Mouse (Mus musculus) kidney, postnatal 0 days (tissue): ENCODE data around the gene Mief2. TPM values are rescaled to one million over a fixed set of nuclear protein-coding genes. Genes with fewer than 3 reads are reported as not detected.

ENCODE experiments used
- ATAC-seq: fragments of 200-750 bp; cut with Nextera tagmentation; replicated peaks from 2 replicates; pipeline ENCODE4 v1.8.0; 2017; ENCODE audit warnings: low read depth, moderate number of reproducible peaks, moderate TSS enrichment, moderate library complexity; ENCODE audit not compliant: low FRiP score
- DNase-seq: peaks from one replicate; pipeline ENCODE4 v3.0.0-alpha.2; 2016; ENCODE audit warnings: low spot score
- H3K27ac ChIP-seq: fragments of 300-500 bp; sonication (generic); 2 replicates; pipeline ENCODE4 v1.5.1; 2014; ENCODE audit warnings: mild to moderate bottlenecking
- H3K27me3 ChIP-seq: fragments of 300-500 bp; sonication (generic); 2 replicates; pipeline ENCODE4 v1.6.1; 2014; ENCODE audit warnings: low read length, mixed read lengths; ENCODE audit not compliant: insufficient read depth
- H3K36me3 ChIP-seq: fragments of 300-500 bp; sonication (generic); 2 replicates; pipeline ENCODE4 v1.6.1; 2014; ENCODE audit warnings: low read length, mixed read lengths; ENCODE audit not compliant: insufficient read depth
- H3K4me1 ChIP-seq: fragments of 300-500 bp; sonication (generic); replicated peaks from 2 replicates; pipeline ENCODE4 v1.6.1; 2014; ENCODE audit warnings: antibody characterized with exemption, low read length, mixed read lengths; ENCODE audit not compliant: insufficient read depth
- H3K4me2 ChIP-seq: fragments of 300-500 bp; sonication (generic); 2 replicates; pipeline ENCODE4 v1.6.1; 2014; ENCODE audit warnings: mild to moderate bottlenecking, low read length, moderate library complexity, mixed read lengths
- H3K4me3 ChIP-seq: fragments of 300-500 bp; sonication (generic); replicated peaks from 2 replicates; pipeline ENCODE4 v1.5.1; 2014; ENCODE audit warnings: low read depth, low read length
- H3K9ac ChIP-seq: fragments of 300-500 bp; sonication (generic); 2 replicates; pipeline ENCODE4 v1.6.1; 2014; ENCODE audit warnings: low read depth, low read length
- H3K9me3 ChIP-seq: fragments of 300-500 bp; sonication (generic); replicated peaks from 2 replicates; pipeline ENCODE4 v1.6.1; 2016; ENCODE audit warnings: low read length, inconsistent platforms, mixed read lengths
- CTCF ChIP-seq: IDR thresholded peaks from 2 replicates; pipeline ENCODE4 v1.5.1; 2016; ENCODE audit warnings: antibody characterized with exemption, low read depth, mild to moderate bottlenecking, moderate library complexity
- WGBS: fragments of 180-500 bp; shearing (Covaris S2); extraction: QIAGEN DNeasy Blood & Tissue Kit; methylation state at CpG from one replicate; pipeline ENCODE4 v1.1.7; 2014; 5-methylcytosine and 5-hydroxymethylcytosine counted together
- polyA plus RNA-seq: library from polyadenylated mRNA; unstranded; fragments of >200 nt; fragmentation: Nextera tagmentation; extraction: Ambion mirVana; gene quantifications from 2 replicates; pipeline ENCODE4 v1.2.1, GENCODE M21; 2015

Mief2 gene
- polyA plus RNA-seq, 1 experiment from 2014 or later: 14.5 TPM

DNA sequence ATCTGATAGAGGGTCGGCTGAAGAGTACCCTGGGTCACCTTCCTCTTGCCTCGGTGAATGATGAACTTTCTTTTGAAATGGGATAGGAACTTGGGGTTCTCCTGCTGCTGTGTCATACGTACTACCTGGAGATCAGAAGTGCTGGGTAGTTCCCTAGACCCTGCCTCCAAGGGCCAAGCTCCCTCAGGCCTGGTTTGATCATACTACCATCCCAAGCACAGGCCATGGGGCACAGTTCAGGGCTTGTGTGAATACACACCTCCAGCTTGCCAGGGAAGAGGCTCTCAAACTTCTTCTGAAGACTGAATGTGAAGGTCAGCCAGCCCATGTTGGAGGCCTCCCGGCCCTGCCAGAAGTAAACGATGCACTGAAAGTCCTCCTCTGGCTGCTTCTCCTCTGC lies 12.4 kb upstream of the Mief2 start:
- H3K36me3 ChIP-seq: peaks cover 89% of the 10 kb centered on the region
- no peak for DNase-seq
- TF ChIP-seq CTCF: no peak
- WGBS: 78% methylated on average over 5 of the region's 5 CpGs
- H3K9me3 ChIP-seq: no peaks in the 10 kb centered on the region
- no peak overlapping the region for H3K9ac ChIP-seq
- H3K4me1 ChIP-seq: no peaks in the 10 kb centered on the region
- no peak overlapping the region for H3K4me3 ChIP-seq
- no peaks in the 10 kb centered on the region for H3K27me3 ChIP-seq
- no peak overlapping the region for H3K27ac ChIP-seq
- no peak for ATAC-seq
- H3K4me2 ChIP-seq: no peak overlapping the region

GRCm38 (mm10) chr11:60719263-60719662 lies 8.9 kb upstream of the Mief2 start:
- Histone ChIP-seq H3K9ac (no peak overlapping the region), H3K27me3 (no peaks in the 10 kb centered on the region), H3K36me3 (peaks cover 85% of the 10 kb centered on the region), H3K9me3 (no peaks in the 10 kb centered on the region), H3K27ac (no peak overlapping the region), H3K4me1 (no peaks in the 10 kb centered on the region), H3K4me2 (no peak overlapping the region), H3K4me3 (no peak overlapping the region)
- WGBS: 83% methylated on average over 5 of the region's 5 CpGs
- no peak for TF ChIP-seq CTCF
- DNase-seq: no peak
- no peak for ATAC-seq

GRCm38 (mm10) chr11:60726601-60727391 lies 1.4 kb upstream of the Mief2 start, which contains the start of gene Flii:
Flii (minus strand) TSS chr11:60727263.
- peak; percentile 64 for TF ChIP-seq CTCF
- Histone ChIP-seq H3K9me3 (no peaks in the 10 kb centered on the region), H3K4me3 (peak within 1 kb of the TSS; percentile 87), H3K36me3 (peaks cover 30% of the 10 kb centered on the region), H3K27me3 (no peaks in the 10 kb centered on the region), H3K27ac (peak within 1 kb of the TSS; percentile 87), H3K4me2 (peak within 1 kb of the TSS; percentile 69), H3K9ac (peak within 1 kb of the TSS; percentile 94), H3K4me1 (peaks cover 14% of the 10 kb centered on the region; the same call in 1 of the 2 replicates)
- under 1% methylated on average over 64 of the region's 71 CpGs for WGBS
- peak; percentile 67 for ATAC-seq
- peak; percentile 88 for DNase-seq

DNA sequence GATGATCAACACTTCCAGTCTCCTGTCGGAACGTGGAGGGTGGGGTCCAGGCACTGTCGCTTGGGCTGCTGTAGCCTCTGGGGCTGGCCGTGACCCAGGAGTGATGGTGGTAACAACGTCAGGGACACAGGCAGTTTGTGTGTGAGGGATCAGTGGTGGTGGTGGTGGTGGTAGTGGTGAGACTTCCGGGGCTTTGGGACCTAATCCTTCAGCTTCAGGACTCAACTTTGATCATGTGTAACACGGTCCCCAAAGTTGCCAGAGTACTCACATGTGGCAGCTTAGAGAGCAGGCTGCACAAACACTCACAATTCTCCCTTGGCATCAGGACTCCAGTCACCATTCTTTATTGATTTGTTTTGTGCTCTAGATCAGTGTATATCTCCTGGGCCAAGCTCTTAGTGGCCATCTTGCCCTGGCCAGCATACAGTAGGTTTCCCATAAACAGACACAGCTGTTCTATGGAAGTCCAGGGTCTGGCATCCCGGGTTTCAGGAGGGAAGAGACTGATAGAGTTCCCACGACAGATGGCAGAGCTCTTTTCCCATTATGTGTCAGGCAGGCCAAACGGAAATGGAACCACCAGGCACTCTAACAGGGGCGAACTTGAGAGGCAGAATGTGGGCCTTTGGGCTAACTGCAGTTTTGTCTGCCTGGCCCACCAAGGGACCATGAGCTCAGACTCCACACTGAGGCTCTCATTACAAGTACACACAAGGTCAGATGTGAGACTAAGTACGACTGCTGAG lies 632 bp upstream of the Mief2 start:
- no peaks in the 10 kb centered on the region for H3K9me3 ChIP-seq
- peaks cover 14% of the 10 kb centered on the region; the same call in 1 of the 2 replicates for H3K4me1 ChIP-seq
- peaks cover 25% of the 10 kb centered on the region for H3K36me3 ChIP-seq
- peak overlapping the region; percentile 87 for H3K27ac ChIP-seq
- ATAC-seq (peak; percentile 2), DNase-seq (no peak)
- H3K9ac ChIP-seq: peak overlapping the region; percentile 94
- H3K27me3 ChIP-seq: no peaks in the 10 kb centered on the region
- peak overlapping the region; percentile 69 for H3K4me2 ChIP-seq
- no peak for TF ChIP-seq CTCF
- peak overlapping the region; percentile 87 for H3K4me3 ChIP-seq
- 5% methylated on average over 12 of the region's 12 CpGs for WGBS

DNA sequence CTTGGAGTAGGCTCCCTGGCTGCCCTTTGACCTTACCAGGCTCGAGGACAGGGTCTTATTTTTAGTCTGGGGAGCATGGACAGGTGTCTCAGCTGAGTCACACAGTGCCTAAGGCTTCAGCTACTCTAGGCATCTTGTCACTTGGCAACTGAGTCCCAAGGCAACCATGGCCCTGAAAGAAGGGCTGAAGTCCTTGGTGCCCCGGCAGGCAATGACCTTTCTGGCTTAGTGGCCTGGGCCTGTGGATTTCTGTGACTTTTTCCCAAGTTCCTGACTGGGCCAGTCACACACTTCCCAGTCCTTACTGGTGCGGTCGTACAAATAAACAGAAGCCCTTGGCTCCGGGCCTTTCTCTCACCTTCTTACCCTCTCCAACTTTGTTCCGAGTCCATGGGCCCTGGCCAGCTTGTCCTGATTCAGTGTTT lies 1.0 kb downstream of the Mief2 start:
- H3K4me3 ChIP-seq: no peak overlapping the region
- H3K9ac ChIP-seq: peak overlapping the region; percentile 64
- DNase-seq (no peak), ATAC-seq (no peak)
- 73% methylated on average over 6 of the region's 6 CpGs for WGBS
- peak overlapping the region; percentile 69 for H3K4me2 ChIP-seq
- H3K36me3 ChIP-seq: peaks cover 13% of the 10 kb centered on the region
- H3K27me3 ChIP-seq: no peaks in the 10 kb centered on the region
- peaks cover 14% of the 10 kb centered on the region; the same call in 1 of the 2 replicates for H3K4me1 ChIP-seq
- H3K9me3 ChIP-seq: no peaks in the 10 kb centered on the region
- H3K27ac ChIP-seq: no peak overlapping the region
- TF ChIP-seq CTCF: no peak

DNA sequence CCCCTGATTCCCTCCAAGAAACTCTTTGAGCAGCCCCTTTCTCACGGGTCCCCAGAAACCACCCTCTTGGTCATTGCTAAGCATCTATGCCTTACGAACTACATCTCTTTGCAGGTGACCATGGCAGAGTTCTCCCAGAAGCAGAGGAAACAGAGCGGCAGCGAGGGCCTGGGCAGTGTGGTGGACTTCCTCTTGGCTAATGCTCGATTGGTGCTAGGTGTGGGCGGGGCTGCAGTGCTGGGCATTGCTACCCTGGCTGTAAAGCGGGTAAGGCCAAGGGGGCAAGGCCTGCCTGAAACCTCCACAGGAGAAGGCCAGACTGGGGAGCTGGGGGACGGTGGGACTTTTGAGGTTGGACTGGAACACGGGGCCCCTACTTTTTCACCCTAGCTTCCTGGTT lies 2.0 kb downstream of the Mief2 start:
- no peak for DNase-seq
- no peak for ATAC-seq
- no peaks in the 10 kb centered on the region for H3K9me3 ChIP-seq
- no peak overlapping the region for H3K9ac ChIP-seq
- no peak overlapping the region for H3K4me2 ChIP-seq
- WGBS: 86% methylated on average over 9 of the region's 9 CpGs
- peaks cover 13% of the 10 kb centered on the region for H3K36me3 ChIP-seq
- H3K27ac ChIP-seq: no peak overlapping the region
- no peak overlapping the region for H3K4me3 ChIP-seq
- peaks cover 14% of the 10 kb centered on the region; the same call in 1 of the 2 replicates for H3K4me1 ChIP-seq
- no peak for TF ChIP-seq CTCF
- H3K27me3 ChIP-seq: no peaks in the 10 kb centered on the region
